Mouse (Mus musculus): ENCODE measurements around the gene Sppl2b. TPM values are rescaled to one million over a fixed set of nuclear protein-coding genes. Genes with fewer than 3 reads are reported as not detected.

The Sppl2b gene
- polyA plus RNA-seq, 1 experiment from 2014 or later = 49.3 TPM

DNA sequence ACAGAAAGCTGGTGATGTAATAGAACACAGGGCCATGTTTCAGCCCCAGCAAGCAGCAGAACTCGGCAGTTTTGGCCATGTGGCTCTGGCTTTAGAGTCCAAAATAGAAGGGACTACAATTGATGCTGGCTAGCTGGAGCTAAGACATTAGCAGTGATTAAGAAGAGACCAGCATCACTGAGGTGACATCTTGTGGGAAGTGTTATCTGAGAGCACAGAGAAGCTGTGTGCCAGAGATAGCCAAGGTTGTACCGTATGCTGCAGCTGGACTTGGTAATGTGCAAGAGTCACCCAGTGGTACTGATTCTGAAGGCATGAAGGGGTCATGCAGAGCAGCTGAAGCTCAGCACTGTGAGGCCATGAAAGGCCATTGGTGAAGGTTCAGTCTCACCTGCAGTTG is 60.2 kb downstream of the Sppl2b start:
- Histone ChIP-seq H3K9me3 (no peaks in the 10 kb centered on the region), H3K36me3 (peaks cover 50% of the 10 kb centered on the region), H3K9ac (no peak overlapping the region), H3K27ac (no peak overlapping the region), H3K4me3 (no peak overlapping the region), H3K4me1 (peaks cover 25% of the 10 kb centered on the region), H3K27me3 (no peaks in the 10 kb centered on the region), H3K4me2 (no peak overlapping the region)
- WGBS = 73% methylated on average over 2 of the region's 2 CpGs
- ATAC-seq (ENCODE audit: insufficient number of reproducible peaks, insufficient read depth, low FRiP score, low TSS enrichment, low read depth) = no peak

DNA sequence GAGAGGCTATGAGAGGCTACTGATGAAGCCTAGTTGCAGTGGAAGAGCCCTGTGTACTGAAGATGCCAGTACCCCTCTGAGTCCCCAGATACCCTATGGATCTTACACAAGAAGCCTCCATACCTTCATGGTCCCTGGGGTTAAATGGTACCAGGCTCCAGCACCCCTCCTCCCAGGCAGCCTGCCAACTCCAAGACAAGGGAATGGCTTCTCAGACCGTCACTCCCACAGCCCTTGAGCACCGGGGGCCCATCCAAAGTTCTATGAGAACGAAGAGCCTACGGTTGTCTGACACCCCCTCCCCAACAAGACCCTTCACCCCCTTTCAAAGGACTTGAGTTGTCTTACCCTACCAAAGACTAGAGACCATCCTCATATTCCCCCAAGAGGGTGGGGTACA is 60.7 kb downstream of the Sppl2b start:
- H3K9me3 ChIP-seq = no peaks in the 10 kb centered on the region
- 84% methylated on average over 4 of the region's 4 CpGs for WGBS
- no peaks in the 10 kb centered on the region for H3K27me3 ChIP-seq
- no peak overlapping the region for H3K9ac ChIP-seq
- no peak for ATAC-seq (ENCODE audit: insufficient number of reproducible peaks, insufficient read depth, low FRiP score, low TSS enrichment, low read depth)
- peaks cover 46% of the 10 kb centered on the region for H3K36me3 ChIP-seq
- no peak overlapping the region for H3K4me3 ChIP-seq
- H3K4me2 ChIP-seq = no peak overlapping the region
- H3K4me1 ChIP-seq = peaks cover 25% of the 10 kb centered on the region
- H3K27ac ChIP-seq = no peak overlapping the region

DNA sequence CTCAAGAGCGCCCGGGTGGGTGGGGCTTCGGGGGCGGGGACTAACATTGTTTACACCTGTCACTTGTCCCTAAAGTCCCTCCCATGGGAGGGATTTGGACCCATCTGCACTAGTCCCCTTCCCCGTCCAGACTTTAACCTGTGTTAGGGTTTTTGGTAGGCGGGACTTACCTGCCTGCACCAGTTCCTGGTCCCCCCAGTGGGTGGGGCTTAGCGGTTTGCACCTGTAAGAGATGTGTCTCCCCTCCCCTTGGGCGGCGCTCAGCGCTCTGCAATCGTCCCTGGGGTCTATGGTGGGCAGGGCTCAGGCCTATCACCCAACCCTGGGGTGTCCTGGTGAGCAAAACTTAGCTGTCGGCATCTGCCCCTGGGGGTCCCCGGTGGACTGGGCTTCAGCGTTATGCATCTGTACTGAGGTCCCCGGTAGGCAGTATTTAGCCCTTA is 62.3 kb downstream of the Sppl2b start:
- Histone ChIP-seq H3K36me3 (peaks cover 30% of the 10 kb centered on the region), H3K27me3 (no peaks in the 10 kb centered on the region), H3K4me1 (peaks cover 32% of the 10 kb centered on the region), H3K27ac (peak overlapping the region; percentile 69), H3K9ac (peak overlapping the region; percentile 90), H3K4me3 (peak overlapping the region; percentile 88), H3K9me3 (no peaks in the 10 kb centered on the region), H3K4me2 (peak overlapping the region; percentile 98)
- ATAC-seq (ENCODE audit: insufficient number of reproducible peaks, insufficient read depth, low FRiP score, low TSS enrichment, low read depth) = no peak
- 2% methylated on average over 15 of the region's 15 CpGs for WGBS

DNA sequence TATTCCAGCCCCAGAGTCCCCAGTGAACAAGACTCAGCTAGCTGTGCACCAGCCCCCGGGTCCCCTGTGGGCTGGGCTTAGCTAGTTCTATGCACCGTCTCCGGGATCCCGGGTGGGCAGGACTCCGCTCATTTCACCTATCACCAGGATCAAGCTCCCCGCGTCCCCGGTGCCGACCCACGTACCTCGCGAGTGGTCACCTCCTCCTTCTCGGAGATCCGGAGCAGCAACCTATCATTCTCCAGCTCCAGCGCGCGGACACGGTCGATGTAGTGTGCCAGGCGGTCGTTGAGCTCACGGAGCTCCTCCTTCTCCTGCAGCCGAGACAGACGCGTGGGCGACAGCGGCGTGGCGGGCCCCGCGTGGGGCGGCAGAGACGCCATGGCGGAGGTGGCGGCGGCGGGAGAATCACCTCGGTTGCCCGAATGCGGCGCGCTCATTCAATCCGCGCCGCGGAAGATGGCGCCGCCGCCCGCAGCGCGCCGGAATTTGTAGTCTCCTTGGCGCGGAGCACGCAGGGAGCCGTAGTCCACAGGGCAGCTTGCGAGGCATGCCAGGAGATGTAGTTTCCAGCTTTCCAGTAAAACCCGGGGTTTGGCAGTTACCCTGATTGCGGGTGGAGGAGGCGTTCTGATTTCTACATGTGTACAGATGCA is 62.8 kb downstream of the Sppl2b start, which contains the start of gene Lmnb2:
Lmnb2 (minus strand) TSS at position 467 of the 656 bp plus-strand sequence.
- Histone ChIP-seq H3K27me3 (no peaks in the 10 kb centered on the region), H3K27ac (peak within 1 kb of the TSS; percentile 69), H3K4me3 (peak within 1 kb of the TSS; percentile 88), H3K9ac (peak within 1 kb of the TSS; percentile 90), H3K9me3 (no peaks in the 10 kb centered on the region), H3K4me1 (peaks cover 32% of the 10 kb centered on the region), H3K4me2 (peak within 1 kb of the TSS; percentile 98), H3K36me3 (peaks cover 24% of the 10 kb centered on the region)
- peak; percentile 54; the same call in 1 of the 2 replicates for ATAC-seq (ENCODE audit: insufficient number of reproducible peaks, insufficient read depth, low FRiP score, low TSS enrichment, low read depth)
- WGBS = under 1% methylated on average over 61 of the region's 61 CpGs

MicroRNAs encoded within 50 kb of the gene (microRNA counts, 519-probe panel; counts per million panel counts)
- 236 counts per million, percentile 44 among the panel's probes with 10 or more counts for microRNA mmu-miR-1982

Small RNAs within 50 kb of the gene (microRNA-seq; reads per million reads assigned to microRNA genes)
- gene Mir1982 = 3.1 reads per million, percentile 11 among the genes with 10 or more reads in this experiment

Other genes with a start within 250 kb of the Sppl2b start
- 4.3 and 4.6 TPM in 2 replicates for gene Gm49322, start 249.3 kb upstream of the Sppl2b start, polyA plus RNA-seq (2015; fragmentation: Nextera tagmentation; extraction: Ambion mirVana)
- 131 and 169 TPM in 2 replicates for gene Csnk1g2, start 232.4 kb upstream of the Sppl2b start, polyA plus RNA-seq (2015; fragmentation: Nextera tagmentation; extraction: Ambion mirVana)
- 76.8 and 82.4 TPM in 2 replicates for gene Btbd2, start 198.2 kb upstream of the Sppl2b start, polyA plus RNA-seq (2015; fragmentation: Nextera tagmentation; extraction: Ambion mirVana)
- gene Mknk2, start 177.2 kb upstream of the Sppl2b start, polyA plus RNA-seq (2015; fragmentation: Nextera tagmentation; extraction: Ambion mirVana) = 78.3 and 86.3 TPM in 2 replicates
- 45.8 and 46.3 TPM in 2 replicates for gene Mob3a, start 153.3 kb upstream of the Sppl2b start, polyA plus RNA-seq (2015; fragmentation: Nextera tagmentation; extraction: Ambion mirVana)
- 24.0 and 29.2 TPM in 2 replicates for gene Izumo4, start 153.1 kb upstream of the Sppl2b start, polyA plus RNA-seq (2015; fragmentation: Nextera tagmentation; extraction: Ambion mirVana)
- gene Ap3d1, start 113.0 kb upstream of the Sppl2b start, polyA plus RNA-seq (2015; fragmentation: Nextera tagmentation; extraction: Ambion mirVana) = 73.3 and 73.5 TPM in 2 replicates
- 17.9 and 18.5 TPM in 2 replicates for gene Dot1l, start 100.1 kb upstream of the Sppl2b start, polyA plus RNA-seq (2015; fragmentation: Nextera tagmentation; extraction: Ambion mirVana)
- gene Sf3a2, start 57.1 kb upstream of the Sppl2b start, polyA plus RNA-seq (2015; fragmentation: Nextera tagmentation; extraction: Ambion mirVana) = 75.6 and 78.9 TPM in 2 replicates
- gene Plekhj1, start 56.6 kb upstream of the Sppl2b start, polyA plus RNA-seq (2015; fragmentation: Nextera tagmentation; extraction: Ambion mirVana) = 118 and 125 TPM in 2 replicates
- gene Amh, start 50.0 kb upstream of the Sppl2b start, polyA plus RNA-seq (2015; fragmentation: Nextera tagmentation; extraction: Ambion mirVana) = not detected in 2 replicates
- 0.76 and 2.2 TPM in 2 replicates for gene Jsrp1, start 41.8 kb upstream of the Sppl2b start, polyA plus RNA-seq (2015; fragmentation: Nextera tagmentation; extraction: Ambion mirVana)
- gene Oaz1, start 28.6 kb upstream of the Sppl2b start, polyA plus RNA-seq (2015; fragmentation: Nextera tagmentation; extraction: Ambion mirVana) = 1,868 and 1,916 TPM in 2 replicates
- 1.9 and 2.0 TPM in 2 replicates for gene Lingo3, start 11.2 kb upstream of the Sppl2b start, polyA plus RNA-seq (2015; fragmentation: Nextera tagmentation; extraction: Ambion mirVana)
- 313 and 339 TPM in 2 replicates for gene Lsm7, start 66 bp upstream of the Sppl2b start, polyA plus RNA-seq (2015; fragmentation: Nextera tagmentation; extraction: Ambion mirVana)
- gene Tmprss9, start 16.6 kb downstream of the Sppl2b start, polyA plus RNA-seq (2015; fragmentation: Nextera tagmentation; extraction: Ambion mirVana) = not detected in 2 replicates
- 317 and 358 TPM in 2 replicates for gene Timm13, start 45.7 kb downstream of the Sppl2b start, polyA plus RNA-seq (2015; fragmentation: Nextera tagmentation; extraction: Ambion mirVana)
- gene Lmnb2, start 63.0 kb downstream of the Sppl2b start, polyA plus RNA-seq (2015; fragmentation: Nextera tagmentation; extraction: Ambion mirVana) = 51.5 and 63.4 TPM in 2 replicates
- gene Gadd45b, start 74.8 kb downstream of the Sppl2b start, polyA plus RNA-seq (2015; fragmentation: Nextera tagmentation; extraction: Ambion mirVana) = 29.0 and 29.9 TPM in 2 replicates
- 11.3 and 13.1 TPM in 2 replicates for gene Gng7, start 159.7 kb downstream of the Sppl2b start, polyA plus RNA-seq (2015; fragmentation: Nextera tagmentation; extraction: Ambion mirVana)
- gene Diras1, start 170.4 kb downstream of the Sppl2b start, polyA plus RNA-seq (2015; fragmentation: Nextera tagmentation; extraction: Ambion mirVana) = 0.80 and 1.0 TPM in 2 replicates
- 22.6 and 22.7 TPM in 2 replicates for gene Slc39a3, start 182.2 kb downstream of the Sppl2b start, polyA plus RNA-seq (2015; fragmentation: Nextera tagmentation; extraction: Ambion mirVana)
- 218 and 222 TPM in 2 replicates for gene Sgta, start 204.9 kb downstream of the Sppl2b start, polyA plus RNA-seq (2015; fragmentation: Nextera tagmentation; extraction: Ambion mirVana)
- 58.2 and 60.9 TPM in 2 replicates for gene Thop1, start 214.8 kb downstream of the Sppl2b start, polyA plus RNA-seq (2015; fragmentation: Nextera tagmentation; extraction: Ambion mirVana)
- 0.53 and 1.5 TPM in 2 replicates for gene Creb3l3, start 243.6 kb downstream of the Sppl2b start, polyA plus RNA-seq (2015; fragmentation: Nextera tagmentation; extraction: Ambion mirVana)

Measured in embryonic facial prominence, embryonic 13.5 days (tissue).